Mouse (Mus musculus) adrenal gland, postnatal 4 days (tissue): Measurements from ENCODE around the gene Arhgef19. TPM values are rescaled to one million over a fixed set of nuclear protein-coding genes. Genes with fewer than 3 reads are reported as not detected.
A peak's percentile ranks its signal among the peaks of the same experiment; 100 is the strongest.

ENCODE experiments used
- DNase-seq, 2 experiments: peaks; one replicate each; pipeline ENCODE4 v3.0.0; 2021 to 2022; ENCODE audit warnings: low spot score in 2 of 2, mixed read lengths in 2 of 2
- total RNA-seq, 2 experiments: library from RNA; stranded (reverse); gene quantifications; 2 replicates each; pipeline ENCODE4 v1.2.3; 2021

Gene Arhgef19
- total RNA-seq, 2 experiments from 2014 or later, result 37.5 to 39.2 TPM

- no peak for DNase-seq
Measured at GRCm38 (mm10) chr4:141260007-141260723, 20.9 kb downstream of the Arhgef19 start.

GRCm38 (mm10) chr4:141262906-141263637 is 23.8 kb downstream of the Arhgef19 start:
- DNase-seq, result no peak

DNA sequence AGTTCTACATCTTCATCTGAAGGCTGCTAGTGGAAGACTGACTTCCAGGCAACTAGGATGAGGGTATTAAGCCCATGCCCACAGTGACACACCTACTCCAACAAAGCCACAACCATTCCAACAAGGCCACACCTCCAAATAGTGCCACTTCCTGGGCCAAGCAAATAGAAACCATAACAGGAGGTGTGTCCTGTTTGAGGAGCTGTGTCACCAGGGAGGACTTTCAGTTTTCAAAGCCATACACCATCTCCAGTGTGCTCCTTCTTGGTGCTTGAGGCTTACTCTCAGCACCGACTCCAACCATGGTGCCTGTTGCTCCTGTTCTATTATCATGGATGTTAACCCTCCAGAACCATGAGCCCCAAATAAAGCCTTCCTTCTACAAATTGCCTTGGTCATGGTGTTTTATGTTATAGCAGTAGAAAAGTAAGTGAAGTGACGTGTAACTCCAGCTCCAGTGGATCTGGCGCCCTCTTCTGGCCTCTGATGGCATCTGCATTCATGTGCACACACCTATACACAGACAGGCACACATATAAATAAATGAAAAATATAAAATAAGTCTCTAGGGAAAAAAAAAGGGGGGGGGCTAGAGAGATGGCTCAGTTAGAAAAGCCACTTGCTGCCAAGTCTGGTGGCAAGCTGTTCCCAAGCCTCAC is 26.8 kb downstream of the Arhgef19 start:
- DNase-seq, result no peak

GRCm38 (mm10) chr4:141267250-141267649 is 28.0 kb downstream of the Arhgef19 start:
- DNase-seq, result no peak

DNA sequence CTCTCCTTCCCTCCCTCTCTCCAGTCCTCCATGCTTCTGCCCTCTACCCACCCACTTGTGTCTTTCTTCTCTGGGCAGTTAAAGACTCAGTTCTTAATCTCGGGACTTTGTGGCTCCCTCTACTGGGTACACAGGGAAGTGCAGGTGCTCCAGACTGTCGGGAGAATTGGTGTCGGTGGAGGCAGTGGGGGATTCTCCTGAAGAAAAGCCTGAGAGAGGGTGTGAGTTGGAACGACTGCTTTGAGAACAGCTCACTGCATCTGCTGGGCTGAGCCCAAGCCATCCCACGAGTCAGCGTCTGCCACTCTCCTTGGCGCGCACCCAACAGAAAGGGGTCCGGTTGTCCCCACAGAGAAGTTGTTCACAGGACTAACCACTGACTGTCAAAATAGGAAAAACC is 28.5 kb downstream of the Arhgef19 start:
- no peak for DNase-seq

DNA sequence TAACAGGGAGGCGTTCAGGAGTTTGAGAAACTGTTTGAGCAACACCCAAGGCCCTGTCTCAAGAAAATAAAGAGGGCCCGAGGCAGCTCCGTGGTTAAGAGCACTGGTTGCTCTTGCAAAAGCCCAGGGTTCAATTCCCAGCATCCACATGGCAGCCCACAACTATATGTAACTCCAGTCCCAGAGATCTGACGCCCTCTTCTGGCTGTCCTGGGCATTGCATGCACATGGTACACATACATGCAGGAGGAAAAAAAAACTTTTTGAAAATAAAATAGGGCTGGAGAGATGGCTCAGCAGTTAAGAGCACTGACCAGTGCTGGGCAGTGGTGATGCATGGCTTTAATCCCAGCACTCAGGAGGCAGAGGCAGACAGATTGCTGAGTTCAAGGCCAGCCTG is 29.1 kb downstream of the Arhgef19 start:
- no peak for DNase-seq

- DNase-seq, result no peak
Measured at GRCm38 (mm10) chr4:141269080-141269479, 29.8 kb downstream of the Arhgef19 start.

GRCm38 (mm10) chr4:141270201-141270940 is 31.1 kb downstream of the Arhgef19 start:
- DNase-seq, result no peak

DNA sequence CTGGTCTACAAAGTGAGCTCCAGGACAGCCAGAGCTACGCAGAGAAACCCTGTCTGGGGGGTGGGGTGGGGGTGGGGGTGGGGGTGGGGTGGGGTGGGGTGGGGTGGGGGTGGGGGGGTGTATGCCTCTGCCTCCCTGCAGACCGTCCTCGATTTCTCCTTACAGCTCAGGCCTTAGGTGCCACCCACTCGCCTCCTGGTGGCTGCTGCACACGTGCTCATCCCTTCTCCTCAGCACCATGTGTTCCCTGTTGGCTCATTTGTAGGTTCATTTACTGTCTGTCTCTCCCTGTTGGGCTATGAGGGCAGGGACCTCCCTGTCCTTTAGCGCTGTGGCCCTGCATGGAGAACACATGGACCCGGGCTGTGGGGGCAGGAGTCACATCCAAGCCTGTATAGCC is 31.9 kb downstream of the Arhgef19 start:
- no peak for DNase-seq

DNA sequence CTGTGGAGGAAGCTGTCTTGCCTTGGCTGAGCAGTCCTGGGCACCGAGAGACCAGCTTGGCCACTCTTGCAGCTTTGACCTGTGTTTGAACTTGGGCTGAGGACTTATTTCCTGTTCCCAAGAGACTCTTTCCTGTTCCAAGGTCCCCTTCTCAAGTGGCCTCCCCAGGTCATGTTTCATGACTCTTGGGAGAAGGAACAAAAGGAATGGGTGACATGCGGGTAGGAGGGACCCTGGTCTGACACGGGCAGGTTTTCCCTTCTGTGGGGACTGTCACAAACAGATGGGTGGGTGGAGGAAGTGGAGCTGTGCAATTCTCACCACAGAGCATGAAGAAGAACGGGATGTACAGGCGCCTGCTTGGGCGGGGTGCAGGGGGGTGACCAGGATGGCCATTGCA is 32.4 kb downstream of the Arhgef19 start:
- DNase-seq, result no peak

GRCm38 (mm10) chr4:141272878-141273277 is 33.6 kb downstream of the Arhgef19 start:
- no peak for DNase-seq

GRCm38 (mm10) chr4:141273296-141273695 is 34.0 kb downstream of the Arhgef19 start:
- DNase-seq, result peak; percentile 72 to 73

- no peak for DNase-seq
Measured at GRCm38 (mm10) chr4:141274485-141275341, 35.4 kb downstream of the Arhgef19 start.

- DNase-seq, result no peak
Measured at GRCm38 (mm10) chr4:141277157-141277556, 37.9 kb downstream of the Arhgef19 start.

- no peak for DNase-seq
Measured at GRCm38 (mm10) chr4:141278154-141278553, 38.9 kb downstream of the Arhgef19 start.

DNA sequence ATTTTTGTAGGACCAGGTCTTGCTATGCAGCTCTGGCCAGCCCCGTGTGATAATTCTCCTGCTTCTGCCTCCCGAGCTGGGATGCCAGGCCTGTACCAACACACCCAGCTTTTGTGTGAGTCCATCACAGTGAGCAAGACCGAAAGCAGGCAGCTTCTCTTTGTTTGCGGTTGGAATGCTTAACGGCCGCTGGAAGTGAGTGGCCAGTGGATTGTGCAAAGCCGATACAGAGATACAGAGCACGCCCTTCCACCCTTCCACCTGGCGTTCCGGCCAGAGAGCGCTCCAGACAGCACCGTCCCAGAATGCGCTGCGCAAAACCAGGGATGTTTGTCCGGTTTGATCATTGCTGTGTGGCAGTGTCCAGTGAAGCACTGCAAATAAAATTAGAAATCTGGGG is 40.0 kb downstream of the Arhgef19 start:
- DNase-seq, result no peak

GRCm38 (mm10) chr4:141279783-141280182 is 40.5 kb downstream of the Arhgef19 start:
- DNase-seq, result no peak

GRCm38 (mm10) chr4:141280471-141280870 is 41.2 kb downstream of the Arhgef19 start:
- no peak for DNase-seq

DNA sequence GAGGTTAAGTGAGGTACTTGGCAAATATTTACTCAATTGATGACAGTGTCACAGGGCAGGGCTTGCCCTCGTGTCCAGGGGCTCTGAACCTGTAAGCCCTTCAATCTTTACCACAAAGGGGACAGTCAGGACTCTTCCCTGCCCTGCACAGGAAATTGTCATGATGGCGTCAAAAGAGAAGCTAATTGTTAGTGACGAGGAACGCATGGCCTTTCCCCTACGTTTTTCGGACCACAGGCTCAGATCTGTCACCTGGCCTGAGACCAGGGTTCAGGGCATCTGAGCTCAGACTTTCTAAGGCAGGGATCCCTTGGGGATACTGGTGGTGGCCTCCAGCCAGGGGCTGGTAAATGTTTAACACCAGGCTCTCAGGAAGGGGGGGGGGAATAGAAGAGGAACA is 41.9 kb downstream of the Arhgef19 start:
- no peak for DNase-seq

DNA sequence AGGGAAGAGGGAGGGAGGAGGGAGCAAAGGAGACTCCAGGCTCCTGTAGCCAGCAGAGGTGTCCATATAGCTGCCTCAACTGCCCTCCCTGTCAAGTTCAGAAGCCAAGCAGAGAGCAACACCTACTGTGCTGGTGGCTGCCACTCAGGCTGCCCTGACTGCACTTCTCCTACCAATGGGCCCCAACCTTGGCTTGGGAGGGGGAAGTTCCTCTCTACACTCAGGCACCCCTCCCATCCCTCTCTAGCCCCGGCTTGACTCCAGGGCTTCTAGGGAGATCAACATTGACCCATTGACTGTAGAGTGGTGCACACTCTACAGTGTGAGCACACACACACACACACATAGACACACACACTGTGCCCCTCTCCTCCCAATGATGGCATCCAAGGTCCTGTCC is 42.3 kb downstream of the Arhgef19 start:
- DNase-seq, result no peak

DNA sequence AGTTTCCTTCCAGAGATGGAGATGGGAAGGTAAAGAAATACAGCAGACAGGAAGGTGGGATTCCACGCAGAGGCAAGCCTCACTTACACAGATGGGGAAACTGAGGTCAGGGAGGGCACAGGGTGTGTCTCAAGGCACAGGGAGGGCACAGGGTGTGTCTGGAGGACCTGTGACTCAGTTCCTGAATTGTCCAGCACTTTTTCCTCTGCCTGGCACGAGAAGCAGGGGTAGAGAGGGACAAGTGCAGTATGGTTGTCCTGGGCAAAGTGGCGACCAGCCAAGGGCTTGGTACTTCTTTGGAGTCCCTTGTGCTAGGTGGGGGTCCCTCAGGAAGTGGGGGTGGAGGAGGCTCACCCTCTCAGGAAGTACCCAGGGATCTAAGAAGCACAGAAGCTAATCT is 42.8 kb downstream of the Arhgef19 start:
- no peak for DNase-seq
